Mouse (Mus musculus) bone marrow, adult 2 months (tissue): ENCODE measurements around the gene Tex19.1.

Experiments used
- CTCF ChIP-seq: fragments of 200-500 bp; IDR thresholded peaks from 2 replicates; pipeline ENCODE4 v1.5.1; 2011; ENCODE audit warnings: low read length, control low read depth; ENCODE audit not compliant: control insufficient read depth, insufficient read depth
- POLR2A ChIP-seq: fragments of 200-500 bp; IDR thresholded peaks from 2 replicates; pipeline ENCODE4 v1.6.1; 2011; ENCODE audit warnings: low read depth, mild to moderate bottlenecking, control low read depth, low read length, borderline replicate concordance; ENCODE audit not compliant: control insufficient read depth

- TF ChIP-seq POLR2A (no peak), CTCF (no peak)
These were observed 14.0 kb downstream of the Tex19.1 start, which contains the start of gene Uts2r for GRCm38 (mm10) chr11:121159971-121160370.
